Mouse (Mus musculus) spleen, adult 2 months (tissue): ENCODE results near the gene Sstr3. TPM values are rescaled to one million over a fixed set of nuclear protein-coding genes. Genes with fewer than 3 reads are reported as not detected.

Experiments used
- DNase-seq, 2 experiments: peaks; one replicate each; pipeline versions ENCODE4 v3.0.0 to v3.0.0-alpha.2; 2012 to 2021; ENCODE audit warnings: low spot score in 2 of 2, low read depth in 1 of 2
- H3K27ac ChIP-seq: fragments of 200-500 bp; 2 replicates; pipeline ENCODE4 v1.5.1; 2012; ENCODE audit warnings: low read length, inconsistent platforms; ENCODE audit not compliant: insufficient read depth
- H3K27me3 ChIP-seq: fragments of 200-500 bp; 2 replicates; pipeline ENCODE4 v1.6.1; 2012; ENCODE audit warnings: mild to moderate bottlenecking, moderate library complexity, low read length, inconsistent platforms; ENCODE audit not compliant: control insufficient read depth, insufficient read depth
- H3K36me3 ChIP-seq: fragments of 200-500 bp; 2 replicates; pipeline ENCODE4 v1.6.1; 2012; ENCODE audit warnings: mild to moderate bottlenecking, low read length, inconsistent platforms; ENCODE audit not compliant: control insufficient read depth, insufficient read depth
- H3K4me1 ChIP-seq: fragments of 200-500 bp; 2 replicates; pipeline ENCODE4 v1.6.1; 2011; ENCODE audit warnings: inconsistent platforms; ENCODE audit not compliant: control insufficient read depth, insufficient read depth, insufficient read length
- H3K4me3 ChIP-seq: fragments of 200-500 bp; 2 replicates; pipeline ENCODE4 v1.5.1; 2011; ENCODE audit warnings: mild to moderate bottlenecking, inconsistent platforms; ENCODE audit not compliant: insufficient read depth, insufficient read length; ENCODE audit errors: extremely low read depth
- CTCF ChIP-seq: fragments of 200-500 bp; IDR thresholded peaks from 2 replicates; pipeline ENCODE4 v1.5.1; 2011; ENCODE audit warnings: mild to moderate bottlenecking, inconsistent platforms; ENCODE audit not compliant: insufficient read depth, insufficient read length, insufficient replicate concordance; ENCODE audit errors: extremely low read depth
- POLR2A ChIP-seq: fragments of 200-500 bp; IDR thresholded peaks from 2 replicates; pipeline ENCODE4 v1.6.1; 2011; ENCODE audit warnings: low read depth, low read length, inconsistent platforms
- WGBS: fragments of 180-500 bp; shearing (Covaris S2); methylation state at CpG from one replicate; pipeline ENCODE4 v1.1.7; 2018; 5-methylcytosine and 5-hydroxymethylcytosine counted together
- polyA plus RNA-seq: library from polyadenylated mRNA; depleted of rRNA; stranded (reverse); fragments of >200 nt; gene quantifications from 2 replicates; pipeline ENCODE4 v1.2.3, GENCODE M21; 2012

Gene Sstr3
- polyA plus RNA-seq, 1 experiment: 0.26 TPM

DNA sequence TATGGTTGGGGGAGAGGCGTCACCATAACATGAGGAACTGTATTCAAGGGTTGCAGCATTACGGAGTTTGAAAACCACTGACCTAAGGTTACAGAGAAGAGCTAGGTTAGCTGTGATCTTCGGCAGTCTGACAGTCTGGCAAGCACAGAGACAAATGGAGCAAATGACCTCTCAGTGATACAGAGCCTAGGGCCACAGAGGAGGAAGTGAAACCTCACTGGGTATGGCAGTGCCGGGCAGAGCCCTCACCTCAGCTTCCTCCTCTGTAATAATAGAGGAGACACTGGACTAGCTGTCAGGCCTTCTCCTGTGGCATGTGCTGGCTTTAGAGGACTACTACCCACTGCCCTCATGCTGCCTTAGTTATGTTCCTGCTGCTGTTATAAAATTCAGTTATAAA, 44.4 kb upstream of the Sstr3 start:
- H3K27ac ChIP-seq: peak overlapping the region; percentile 71
- 20% methylated on average over 4 of the region's 4 CpGs for WGBS
- no peak overlapping the region for H3K4me3 ChIP-seq
- TF ChIP-seq POLR2A (no peak), CTCF (no peak)
- DNase-seq: peak; percentile 67 to 73
- H3K4me1 ChIP-seq: peaks cover 35% of the 10 kb centered on the region; the same call in 1 of the 2 replicates
- H3K36me3 ChIP-seq: no peaks in the 10 kb centered on the region
- H3K27me3 ChIP-seq: no peaks in the 10 kb centered on the region

DNA sequence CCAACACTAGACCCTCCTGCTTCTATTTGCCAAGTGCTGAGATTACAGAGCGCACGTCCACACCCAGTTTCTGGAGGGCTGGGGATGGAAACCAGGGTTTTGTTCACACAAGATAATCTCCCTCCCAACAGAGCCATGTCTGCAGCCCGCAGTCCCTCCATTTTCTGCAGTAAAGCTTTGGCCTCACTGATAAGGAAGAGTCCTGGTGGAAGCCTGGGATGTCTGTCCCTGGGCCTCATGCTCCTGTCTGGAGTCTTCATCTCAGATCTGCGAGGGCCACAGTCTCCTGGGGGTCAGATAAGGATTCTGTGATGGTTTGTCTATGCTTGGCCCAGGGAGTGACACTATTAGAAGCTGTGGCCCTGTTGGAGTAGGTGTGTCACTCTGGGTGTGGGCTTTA, 43.6 kb upstream of the Sstr3 start:
- Histone ChIP-seq H3K4me1 (peaks cover 35% of the 10 kb centered on the region; the same call in 1 of the 2 replicates), H3K27ac (peak overlapping the region; percentile 59), H3K36me3 (no peaks in the 10 kb centered on the region), H3K27me3 (no peaks in the 10 kb centered on the region), H3K4me3 (no peak overlapping the region)
- no peak for TF ChIP-seq CTCF
- TF ChIP-seq POLR2A: no peak
- WGBS: 85% methylated on average over 4 of the region's 4 CpGs
- DNase-seq: no peak

DNA sequence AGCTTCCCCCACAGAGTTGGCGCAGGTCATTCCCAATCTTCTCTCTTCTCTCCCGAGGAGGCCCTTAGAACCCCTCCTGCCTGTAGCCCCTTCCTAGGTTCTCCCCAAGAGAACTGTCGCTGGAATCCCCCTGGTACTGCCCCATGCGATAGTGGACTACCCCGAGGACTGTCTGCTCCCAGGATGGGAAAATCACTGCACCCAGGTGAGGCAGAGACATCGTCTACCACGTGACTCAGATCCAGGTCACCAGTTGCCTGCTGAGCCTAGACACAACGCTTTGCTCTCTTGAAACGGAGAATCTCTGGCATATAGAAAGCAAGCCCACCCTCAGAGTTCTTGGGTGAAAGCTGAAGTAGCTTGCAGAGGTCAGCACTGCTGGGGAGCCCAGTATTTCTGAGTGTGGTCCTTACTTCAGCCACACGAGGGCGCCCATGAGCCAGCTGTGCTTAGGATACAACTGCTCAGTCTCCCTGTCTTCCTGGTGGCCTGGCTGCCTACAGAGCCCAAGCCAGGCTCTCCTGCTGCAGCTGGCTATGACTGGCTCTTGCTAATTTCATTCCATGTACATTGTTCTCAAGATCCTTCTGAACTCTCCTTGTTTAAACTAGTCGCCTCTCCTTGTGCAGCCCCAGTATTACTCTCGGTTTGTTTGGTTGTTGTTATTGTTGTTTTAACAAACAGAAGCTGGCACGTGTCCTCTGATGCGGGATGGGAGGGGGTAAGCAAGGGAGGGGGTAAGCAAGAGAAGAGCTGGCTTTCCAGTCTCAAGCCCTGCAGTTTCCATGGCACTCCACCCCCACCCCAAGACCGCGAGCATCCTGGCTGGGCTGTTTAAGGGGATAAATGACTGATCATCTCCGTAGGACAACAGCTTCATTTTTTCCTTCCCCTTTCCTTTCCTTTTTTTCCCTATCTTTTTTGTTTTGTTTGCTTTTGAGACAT, 42.8 kb upstream of the Sstr3 start:
- Histone ChIP-seq H3K4me3 (no peak overlapping the region), H3K4me1 (peaks cover 34% of the 10 kb centered on the region; the same call in 1 of the 2 replicates), H3K27me3 (no peaks in the 10 kb centered on the region), H3K36me3 (no peaks in the 10 kb centered on the region), H3K27ac (no peak overlapping the region)
- TF ChIP-seq CTCF: peak; percentile 88
- TF ChIP-seq POLR2A: no peak
- 59% methylated on average over 18 of the region's 18 CpGs for WGBS
- peak in 1 of 2 experiments; percentile 86 for DNase-seq

DNA sequence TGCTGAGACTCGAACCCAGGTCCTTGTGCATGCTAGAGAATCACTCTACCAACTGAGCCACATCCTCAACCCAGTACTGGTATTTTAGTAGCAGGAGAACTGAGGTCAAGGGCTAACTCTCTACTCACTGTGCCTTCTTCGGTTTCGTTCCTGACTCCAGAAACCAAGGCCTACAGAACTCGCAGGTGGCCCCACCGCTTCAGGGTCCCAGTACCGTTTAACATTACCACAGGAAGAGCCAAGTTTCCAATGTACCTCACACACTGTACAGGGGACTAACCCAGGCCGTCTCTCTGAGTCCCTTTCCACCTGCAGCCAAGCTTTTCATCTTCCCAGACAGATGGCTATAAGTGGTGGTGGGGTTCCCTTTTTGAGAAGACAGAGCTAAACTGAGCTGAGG, 40.9 kb upstream of the Sstr3 start:
- Histone ChIP-seq H3K4me3 (no peak overlapping the region), H3K27me3 (no peaks in the 10 kb centered on the region), H3K27ac (no peak overlapping the region), H3K36me3 (no peaks in the 10 kb centered on the region), H3K4me1 (peaks cover 21% of the 10 kb centered on the region; the same call in 1 of the 2 replicates)
- 71% methylated on average over 7 of the region's 7 CpGs for WGBS
- TF ChIP-seq POLR2A (no peak), CTCF (no peak)
- no peak for DNase-seq

DNA sequence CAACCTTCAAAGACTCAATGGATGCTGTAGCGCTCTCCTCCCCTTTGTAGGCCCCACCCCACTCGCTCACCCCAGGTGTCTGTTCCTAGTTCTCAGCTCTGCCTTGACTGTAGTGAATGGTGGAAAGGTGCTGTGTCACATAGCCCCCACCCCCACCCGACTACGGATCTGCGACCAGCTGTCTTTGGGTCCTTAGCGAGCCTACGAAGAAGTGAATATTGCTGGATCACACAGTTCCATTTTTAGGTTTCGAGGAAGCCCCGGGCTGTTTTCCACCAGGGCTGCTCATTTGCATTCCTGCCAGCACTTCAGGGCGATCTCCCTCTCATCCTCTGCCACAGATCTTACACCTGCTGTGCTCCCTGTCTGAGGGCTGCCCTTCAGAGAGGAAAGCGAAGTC, 38.9 kb upstream of the Sstr3 start:
- TF ChIP-seq POLR2A (no peak), CTCF (no peak)
- H3K4me1 ChIP-seq: peaks cover 16% of the 10 kb centered on the region; the same call in 1 of the 2 replicates

DNA sequence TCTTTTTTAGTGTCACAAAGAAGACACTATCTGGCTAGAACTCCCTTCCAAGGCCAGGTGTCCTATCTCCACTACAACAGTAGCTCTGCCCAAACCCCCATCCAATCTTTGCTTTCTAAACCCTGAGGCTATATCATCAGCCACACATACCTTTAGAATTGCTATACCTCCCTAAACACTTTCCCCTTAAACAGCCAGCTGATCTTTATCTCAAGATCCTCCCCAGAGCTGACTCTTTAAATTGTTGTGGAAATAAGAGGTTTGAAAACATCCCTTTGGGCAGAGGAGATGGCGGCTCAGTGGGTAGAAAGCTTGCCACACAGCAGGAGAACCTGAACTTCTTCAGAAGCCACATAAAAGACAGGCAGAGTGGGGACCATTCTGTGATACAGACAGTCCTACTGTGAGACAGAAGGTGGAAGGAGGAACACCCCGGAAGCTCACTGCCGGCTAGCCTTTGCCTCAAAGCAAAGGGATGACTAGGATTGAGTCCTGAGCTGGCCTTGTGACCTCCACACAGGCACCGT, 31.9 kb upstream of the Sstr3 start:
- Histone ChIP-seq H3K4me3 (no peak overlapping the region), H3K36me3 (no peaks in the 10 kb centered on the region), H3K4me1 (peaks cover 38% of the 10 kb centered on the region), H3K27me3 (no peaks in the 10 kb centered on the region), H3K27ac (no peak overlapping the region)
- WGBS: 67% methylated on average over 4 of the region's 4 CpGs
- TF ChIP-seq POLR2A (no peak), CTCF (no peak)
- DNase-seq: no peak

More for the DNA sequence above, 38.9 kb upstream of the Sstr3 start:
- no peak overlapping the region for H3K27ac ChIP-seq
- H3K27me3 ChIP-seq: no peaks in the 10 kb centered on the region
- DNase-seq: no peak
- H3K4me3 ChIP-seq: no peak overlapping the region
- WGBS: 53% methylated on average over 11 of the region's 11 CpGs
- H3K36me3 ChIP-seq: no peaks in the 10 kb centered on the region
